Mouse (Mus musculus): ENCODE measurements around the gene Ubap1. TPM values are rescaled to one million over a fixed set of nuclear protein-coding genes. Genes with fewer than 3 reads are reported as not detected.

Ubap1 gene
- total and polyA plus RNA-seq, 2 experiments from 2014 or later, result 43.2 to 45.7 TPM

GRCm38 (mm10) chr4:41438931-41439330 is 90.1 kb downstream of the Ubap1 start:
- no peak for TF ChIP-seq EP300 (IDR thresholded peaks at IDR 0.05; ENCODE audit: low read depth)
- no peak for TF ChIP-seq CTCF (IDR thresholded peaks at IDR 0.05; ENCODE audit: low read depth)

More at GRCm38 (mm10) chr4:41438931-41439330, 90.1 kb downstream of the Ubap1 start:
- Histone ChIP-seq H3K4me3 (ENCODE audit: low read depth, low read length) (no peak overlapping the region), H3K4me1 (ENCODE audit: control insufficient read depth, insufficient read depth) (no peaks in the 10 kb centered on the region), H3K9me3 (replicated peaks; ENCODE audit: control insufficient read depth, low read length) (no peaks in the 10 kb centered on the region), H3K36me3 (replicated peaks; ENCODE audit: control insufficient read depth, insufficient read depth, low read length) (no peaks in the 10 kb centered on the region), H3K27ac (ENCODE audit: low read depth) (no peak overlapping the region), H3K27me3 (ENCODE audit: control insufficient read depth, insufficient read depth, low read length) (no peaks in the 10 kb centered on the region), H3K4me2 (ENCODE audit: low read depth, low read length) (no peak overlapping the region), H3K9ac (replicated peaks; ENCODE audit: low read depth, low read length) (no peak overlapping the region)
- DNase-seq (ENCODE audit: low spot score) (no peak), ATAC-seq (ENCODE audit: insufficient read depth, low read depth) (no peak)
- WGBS, result 79% methylated on average over 5 of the region's 5 CpGs

Other genes with a start within 250 kb of the Ubap1 start
- gene Nol6, start 224.5 kb upstream of the Ubap1 start, total RNA-seq (2014; rRNA removed; ENCODE audit: low replicate concordance), result 15.0 and 39.8 TPM in 2 replicates
- 6.6 and 7.3 TPM in 2 replicates for gene Nol6, start 224.5 kb upstream of the Ubap1 start, polyA plus RNA-seq (2015; fragmentation: Nextera tagmentation; extraction: Ambion mirVana)
- 43.7 and 48.9 TPM in 2 replicates for gene Ube2r2, start 213.3 kb upstream of the Ubap1 start, total RNA-seq (2014; rRNA removed; ENCODE audit: low replicate concordance)
- 60.9 and 69.7 TPM in 2 replicates for gene Ube2r2, start 213.3 kb upstream of the Ubap1 start, polyA plus RNA-seq (2015; fragmentation: Nextera tagmentation; extraction: Ambion mirVana)
- 18.2 and 19.5 TPM in 2 replicates for gene Ubap2, start 73.9 kb upstream of the Ubap1 start, total RNA-seq (2014; rRNA removed; ENCODE audit: low replicate concordance)
- 26.4 and 27.1 TPM in 2 replicates for gene Ubap2, start 73.9 kb upstream of the Ubap1 start, polyA plus RNA-seq (2015; fragmentation: Nextera tagmentation; extraction: Ambion mirVana)
- 31.0 and 35.9 TPM in 2 replicates for gene Dcaf12, start 34.1 kb upstream of the Ubap1 start, total RNA-seq (2014; rRNA removed; ENCODE audit: low replicate concordance)
- 29.0 and 31.1 TPM in 2 replicates for gene Dcaf12, start 34.1 kb upstream of the Ubap1 start, polyA plus RNA-seq (2015; fragmentation: Nextera tagmentation; extraction: Ambion mirVana)
- gene Kif24, start 115.9 kb downstream of the Ubap1 start, total RNA-seq (2014; rRNA removed; ENCODE audit: low replicate concordance), result 2.9 and 3.4 TPM in 2 replicates
- 1.1 and 1.4 TPM in 2 replicates for gene Kif24, start 115.9 kb downstream of the Ubap1 start, polyA plus RNA-seq (2015; fragmentation: Nextera tagmentation; extraction: Ambion mirVana)
- gene Nudt2, start 116.2 kb downstream of the Ubap1 start, total RNA-seq (2014; rRNA removed; ENCODE audit: low replicate concordance), result 10.5 and 37.6 TPM in 2 replicates
- gene Nudt2, start 116.2 kb downstream of the Ubap1 start, polyA plus RNA-seq (2015; fragmentation: Nextera tagmentation; extraction: Ambion mirVana), result 42.0 and 45.9 TPM in 2 replicates
- gene AI464131, start 154.1 kb downstream of the Ubap1 start, total RNA-seq (2014; rRNA removed; ENCODE audit: low replicate concordance), result 6.3 and 9.3 TPM in 2 replicates
- 2.5 and 2.9 TPM in 2 replicates for gene AI464131, start 154.1 kb downstream of the Ubap1 start, polyA plus RNA-seq (2015; fragmentation: Nextera tagmentation; extraction: Ambion mirVana)
- not detected in 2 replicates for gene 1110017D15Rik, start 168.3 kb downstream of the Ubap1 start, total RNA-seq (2014; rRNA removed; ENCODE audit: low replicate concordance)
- gene 1110017D15Rik, start 168.3 kb downstream of the Ubap1 start, polyA plus RNA-seq (2015; fragmentation: Nextera tagmentation; extraction: Ambion mirVana), result 0.18 and 1.0 TPM in 2 replicates
- gene Fam219a, start 220.5 kb downstream of the Ubap1 start, total RNA-seq (2014; rRNA removed; ENCODE audit: low replicate concordance), result 4.0 and 10.7 TPM in 2 replicates
- gene Fam219a, start 220.5 kb downstream of the Ubap1 start, polyA plus RNA-seq (2015; fragmentation: Nextera tagmentation; extraction: Ambion mirVana), result 2.3 and 3.1 TPM in 2 replicates
- 2.2 and 12.9 TPM in 2 replicates for gene Dnaic1, start 220.8 kb downstream of the Ubap1 start, total RNA-seq (2014; rRNA removed; ENCODE audit: low replicate concordance)
- 1.8 and 2.1 TPM in 2 replicates for gene Dnaic1, start 220.8 kb downstream of the Ubap1 start, polyA plus RNA-seq (2015; fragmentation: Nextera tagmentation; extraction: Ambion mirVana)

Data from heart, postnatal 0 days (tissue).